Mouse (Mus musculus) central nervous system, embryonic 18 days (tissue): Measurements from ENCODE around the gene Ppm1g. TPM values are rescaled to one million over a fixed set of nuclear protein-coding genes. Genes with fewer than 3 reads are reported as not detected.

ENCODE experiments used
- polyA plus RNA-seq: library from polyadenylated mRNA; depleted of rRNA; stranded (reverse); fragments of >200 nt; gene quantifications from 2 replicates; pipeline ENCODE4 v1.2.3, GENCODE M21; 2012; rRNA removed

Gene Ppm1g
- 170 and 178 TPM in 2 replicates for polyA plus RNA-seq

GRCm38 (mm10) chr5:31220448-31221303, at the start of gene Ppm1g:
TSS of gene Ppm1g (minus strand) at chr5:31220687.

GRCm38 (mm10) chr5:31251541-31252101, 31.1 kb upstream of the Ppm1g start, which contains the start of gene Krtcap3:
TSS of gene Krtcap3 (plus strand) at chr5:31251691.

GRCm38 (mm10) chr5:31240637-31241521, 20.4 kb upstream of the Ppm1g start, which contains the start of the genes Nrbp1 and Gm9970:
TSS of gene Nrbp1 (plus strand) at chr5:31240864.
TSS of gene Gm9970 (minus strand) at chr5:31241232.

GRCm38 (mm10) chr5:31201742-31202590, 18.5 kb downstream of the Ppm1g start, which contains the start of gene Zfp513:
TSS of gene Zfp513 (minus strand) at chr5:31202303.

GRCm38 (mm10) chr5:31192939-31193630, 27.4 kb downstream of the Ppm1g start, which contains the start of the genes Snx17 and Eif2b4:
TSS of gene Snx17 (plus strand) at chr5:31193227.
TSS of gene Eif2b4 (minus strand) at chr5:31193430.

GRCm38 (mm10) chr5:31179766-31180630, 40.5 kb downstream of the Ppm1g start, which contains the start of the genes Gm29609 and Gtf3c2:
TSS of gene Gm29609 (minus strand) at chr5:31179911.
TSS of gene Gtf3c2 (minus strand) at chr5:31180144.

GRCm38 (mm10) chr5:31154152-31154553, 66.3 kb downstream of the Ppm1g start, which contains the start of gene Mpv17:
TSS of gene Mpv17 (minus strand) at chr5:31154251.

Other genes with a start within 250 kb of the Ppm1g start
- gene Atraid, start 172.4 kb downstream of the Ppm1g start, polyA plus RNA-seq, result 162 and 172 TPM in 2 replicates
- 41.9 and 44.0 TPM in 2 replicates for gene Slc5a6, start 171.8 kb downstream of the Ppm1g start, polyA plus RNA-seq
- gene Cad, start 165.9 kb downstream of the Ppm1g start, polyA plus RNA-seq, result 23.0 and 24.6 TPM in 2 replicates
- not detected in 2 replicates for gene Dnajc5g, start 114.4 kb downstream of the Ppm1g start, polyA plus RNA-seq
- gene Slc30a3, start 112.5 kb downstream of the Ppm1g start, polyA plus RNA-seq, result 10.6 and 13.6 TPM in 2 replicates
- 1.2 TPM in 1 of 2 replicates, not detected in the other for gene Trim54, start 104.0 kb downstream of the Ppm1g start, polyA plus RNA-seq
- 0.19 and 0.21 TPM in 2 replicates for gene Ucn, start 81.9 kb downstream of the Ppm1g start, polyA plus RNA-seq
- 59.2 and 63.1 TPM in 2 replicates for gene Mpv17, start 66.4 kb downstream of the Ppm1g start, polyA plus RNA-seq
- 2.8 and 3.7 TPM in 2 replicates for gene Gm29609, start 40.8 kb downstream of the Ppm1g start, polyA plus RNA-seq
- gene Gtf3c2, start 40.5 kb downstream of the Ppm1g start, polyA plus RNA-seq, result 81.6 and 84.5 TPM in 2 replicates
- gene Snx17, start 27.5 kb downstream of the Ppm1g start, polyA plus RNA-seq, result 87.5 and 88.0 TPM in 2 replicates
- 60.8 and 68.2 TPM in 2 replicates for gene Eif2b4, start 27.3 kb downstream of the Ppm1g start, polyA plus RNA-seq
- 53.9 and 56.3 TPM in 2 replicates for gene Zfp513, start 18.4 kb downstream of the Ppm1g start, polyA plus RNA-seq
- 150 and 152 TPM in 2 replicates for gene Nrbp1, start 20.2 kb upstream of the Ppm1g start, polyA plus RNA-seq
- gene Gm9970, start 20.5 kb upstream of the Ppm1g start, polyA plus RNA-seq, result 0.16 TPM in 1 of 2 replicates, not detected in the other
- 3.8 and 4.6 TPM in 2 replicates for gene Krtcap3, start 31.0 kb upstream of the Ppm1g start, polyA plus RNA-seq
- 50.2 and 54.6 TPM in 2 replicates for gene Ift172, start 70.4 kb upstream of the Ppm1g start, polyA plus RNA-seq
- gene Fndc4, start 75.4 kb upstream of the Ppm1g start, polyA plus RNA-seq, result 190 and 201 TPM in 2 replicates
- 0.75 and 0.87 TPM in 2 replicates for gene Gckr, start 76.8 kb upstream of the Ppm1g start, polyA plus RNA-seq
- 90.2 and 90.7 TPM in 2 replicates for gene Zfp512, start 231.7 kb upstream of the Ppm1g start, polyA plus RNA-seq